Mouse (Mus musculus): ENCODE measurements around the gene Tubg1.
A peak's percentile ranks its signal among the peaks of the same experiment; 100 is the strongest.
"Not testable (repeated sequence)": the region's sequence is repeated elsewhere in the genome, so short reads cannot be mapped to it uniquely, and the experiment has no call there.

The Tubg1 gene

DNA sequence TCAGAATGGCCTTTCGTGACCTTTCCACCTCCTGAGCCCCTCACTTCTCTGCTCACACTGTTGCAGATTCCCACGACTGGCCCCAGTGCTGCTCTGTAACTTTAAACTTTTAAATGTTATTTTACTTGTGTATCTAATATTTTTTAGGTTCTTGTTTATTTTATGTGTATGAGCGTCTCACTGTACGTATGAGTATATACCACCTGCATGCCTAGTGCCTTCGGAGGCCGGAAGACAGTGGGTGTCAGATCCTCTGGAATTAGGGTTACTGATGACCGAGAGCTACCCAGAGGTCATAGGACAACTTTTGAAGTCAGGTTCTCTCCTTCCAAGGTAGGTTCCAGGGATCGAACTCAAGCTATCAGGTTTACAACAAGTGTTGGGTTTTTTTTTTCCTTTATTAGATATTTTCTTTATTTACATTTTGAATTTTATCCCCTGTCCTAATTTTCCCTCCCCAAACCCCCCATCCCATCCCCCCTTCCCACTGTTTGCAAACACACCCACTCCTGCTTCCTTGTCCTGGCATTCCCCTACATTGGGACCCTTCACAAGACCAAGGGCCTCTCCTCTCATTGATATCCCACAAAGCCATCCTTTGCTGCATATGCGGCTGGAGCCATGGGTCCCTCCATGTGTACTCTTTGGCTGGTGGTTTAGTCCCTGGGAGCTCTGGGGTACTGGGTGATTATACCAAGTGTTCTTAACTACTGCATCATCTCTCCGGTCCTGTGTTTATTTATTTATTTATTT lies 22.7 kb downstream of the Tubg1 start:
- no peak for DNase-seq

DNA sequence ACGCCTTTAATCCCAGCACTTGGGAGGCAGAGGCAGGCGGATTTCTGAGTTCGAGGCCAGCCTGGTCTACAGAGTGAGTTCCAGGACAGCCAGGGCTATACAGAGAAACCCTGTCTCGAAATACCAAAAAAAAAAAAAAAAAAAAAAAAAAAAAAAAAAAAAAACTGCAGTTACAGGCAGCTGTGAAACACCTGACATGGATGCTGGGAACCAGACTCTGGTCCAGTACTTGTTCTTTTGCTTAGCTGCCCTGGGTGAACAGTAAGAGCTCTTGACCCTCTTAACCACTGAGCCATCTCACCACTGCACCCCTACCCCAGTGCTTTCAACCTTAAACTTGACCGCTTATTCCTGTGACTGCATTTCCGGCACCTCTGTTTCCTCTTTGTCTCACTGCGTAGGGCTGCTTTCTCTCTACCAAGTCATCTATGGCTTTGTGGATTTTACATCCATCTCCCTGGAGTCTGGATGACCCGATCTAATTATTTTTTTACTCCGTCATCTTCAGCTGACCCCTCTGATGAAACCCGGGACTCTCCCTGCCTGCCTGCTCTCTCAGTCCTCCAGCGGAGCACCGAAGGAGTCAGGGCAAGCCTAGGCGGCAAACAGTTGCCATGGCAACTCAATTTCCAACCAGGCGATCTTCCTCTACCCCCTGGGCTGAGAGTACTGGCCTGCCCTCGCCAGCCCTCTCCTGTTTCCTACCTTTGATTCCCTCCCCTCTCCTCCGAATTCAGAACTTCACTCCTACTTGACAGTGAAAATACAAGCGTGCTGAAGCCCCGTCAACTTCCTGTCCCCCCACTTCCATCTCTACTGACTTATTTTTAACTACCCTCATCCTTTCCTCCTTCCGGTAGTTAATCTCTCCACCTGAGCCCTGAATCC lies 23.8 kb downstream of the Tubg1 start:
- DNase-seq, result peak; percentile 60

DNA sequence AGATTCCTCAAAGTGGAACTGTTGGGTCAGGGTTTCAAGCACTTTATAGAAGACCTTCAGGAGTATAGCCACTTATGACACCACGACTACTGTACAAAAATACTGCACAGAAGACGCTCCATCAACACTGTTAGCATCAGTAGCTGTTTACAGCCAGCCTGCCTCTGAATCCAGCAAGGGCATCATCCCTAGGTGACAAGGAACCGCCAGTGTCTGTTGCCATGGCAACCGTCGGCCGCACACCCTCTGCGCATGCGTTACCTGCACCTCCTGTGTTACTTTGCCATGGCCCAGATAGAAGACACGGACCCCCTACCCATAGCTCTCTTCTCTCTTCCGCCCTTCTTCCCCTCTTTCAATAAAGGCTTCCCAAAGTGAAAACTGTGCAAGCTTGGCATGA lies 26.6 kb downstream of the Tubg1 start:
- DNase-seq, result no peak

DNA sequence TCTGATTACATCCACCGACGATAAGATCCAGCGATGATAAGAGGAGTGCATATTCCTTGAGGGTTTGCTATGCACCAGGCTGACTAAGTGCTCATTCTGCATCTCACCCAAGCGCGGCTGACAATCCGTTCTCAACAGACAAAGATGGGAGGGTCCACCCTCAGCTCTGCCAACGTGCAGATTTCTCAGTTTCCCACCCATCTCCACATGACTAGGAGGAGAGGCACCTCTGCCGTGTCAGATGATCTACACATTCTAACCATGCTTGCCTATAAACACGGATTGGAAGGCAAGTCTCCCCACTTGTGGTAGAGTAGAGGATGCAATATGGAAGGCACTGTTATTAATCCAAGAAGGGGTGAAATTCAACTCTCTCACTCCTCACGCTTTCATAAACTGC lies 29.0 kb downstream of the Tubg1 start:
- DNase-seq, result no peak

DNA sequence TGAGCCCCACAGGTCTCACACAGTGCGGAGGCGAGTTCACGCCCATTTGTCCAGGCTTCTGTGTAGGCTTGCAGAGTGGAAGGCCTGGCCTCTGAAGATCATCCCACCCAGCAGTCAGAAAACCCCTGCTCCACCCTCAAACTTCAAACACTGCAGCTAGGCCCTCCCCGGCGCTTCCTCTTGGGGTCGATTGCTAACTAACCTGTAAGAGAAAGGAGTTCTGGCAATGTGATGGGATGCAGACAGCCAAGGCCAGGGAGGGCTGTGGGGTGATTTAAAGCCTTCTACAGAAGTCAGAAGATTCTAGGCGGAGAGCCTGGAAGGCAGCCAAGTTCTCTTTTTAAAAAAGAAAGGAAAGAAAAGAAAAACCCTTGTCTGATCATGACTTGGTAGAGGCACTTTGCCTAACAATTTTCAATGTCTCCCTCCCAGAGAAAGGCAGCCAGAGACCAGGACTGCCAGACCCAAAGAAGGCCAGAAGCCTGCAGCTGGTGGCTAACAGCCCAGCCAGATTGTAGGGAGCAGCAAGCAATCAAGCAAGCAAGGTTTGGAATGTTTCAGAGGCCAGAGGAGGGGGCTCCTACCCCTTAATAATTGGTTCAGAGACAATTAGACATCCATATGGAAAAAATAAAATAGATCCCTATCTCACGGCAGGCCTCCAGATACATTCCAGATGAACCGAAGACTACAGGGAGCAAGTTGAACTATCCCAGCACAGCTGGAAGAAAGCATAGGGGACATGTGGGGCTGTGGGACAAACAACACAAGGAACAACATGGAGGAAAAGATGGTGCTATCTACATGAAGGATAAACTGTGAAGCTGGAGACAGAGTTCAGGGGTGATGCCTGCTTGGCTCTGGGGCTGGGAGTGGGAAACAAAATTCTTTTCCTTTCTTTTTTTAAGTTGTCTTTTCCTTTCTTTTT lies 29.7 kb downstream of the Tubg1 start:
- DNase-seq, result peak; percentile 50

DNA sequence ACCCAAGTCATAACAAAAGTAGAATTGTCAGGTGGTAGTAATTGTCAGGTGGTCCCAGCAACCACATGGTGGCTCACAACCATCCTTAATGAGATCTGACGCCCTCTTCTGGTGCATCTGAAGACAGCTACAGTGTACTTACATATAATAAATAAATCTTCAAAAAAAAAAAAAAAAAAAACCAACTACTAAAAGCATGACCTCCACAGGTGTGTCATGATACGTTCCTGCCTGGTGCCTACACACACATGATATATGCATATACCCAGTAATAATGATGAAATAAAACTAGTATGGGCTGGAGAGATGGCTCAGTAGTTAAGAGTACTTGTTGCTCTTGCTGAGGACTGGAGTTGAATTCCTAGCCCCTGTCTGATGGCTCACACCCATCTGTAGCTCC lies 31.3 kb downstream of the Tubg1 start:
- no peak for DNase-seq

DNA sequence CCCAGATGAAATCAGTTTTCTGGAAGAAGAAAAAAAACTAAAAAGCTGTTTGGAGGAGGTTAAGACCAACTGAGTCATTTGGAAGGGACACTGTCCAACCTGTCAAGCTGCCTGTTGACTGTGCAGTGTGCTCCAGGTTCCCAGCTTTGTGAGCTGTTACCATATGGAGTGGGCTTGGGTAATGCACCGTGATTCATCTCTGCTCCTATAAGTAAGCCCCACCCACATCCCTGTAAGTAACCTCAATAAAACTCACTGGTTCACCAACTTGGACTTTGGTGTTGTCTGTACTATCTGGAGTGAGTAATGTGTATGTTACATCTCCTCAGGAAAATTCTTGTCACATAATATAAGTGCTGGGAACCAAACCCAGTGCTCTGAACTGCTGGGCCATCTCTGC lies 33.1 kb downstream of the Tubg1 start:
- no peak for DNase-seq

DNA sequence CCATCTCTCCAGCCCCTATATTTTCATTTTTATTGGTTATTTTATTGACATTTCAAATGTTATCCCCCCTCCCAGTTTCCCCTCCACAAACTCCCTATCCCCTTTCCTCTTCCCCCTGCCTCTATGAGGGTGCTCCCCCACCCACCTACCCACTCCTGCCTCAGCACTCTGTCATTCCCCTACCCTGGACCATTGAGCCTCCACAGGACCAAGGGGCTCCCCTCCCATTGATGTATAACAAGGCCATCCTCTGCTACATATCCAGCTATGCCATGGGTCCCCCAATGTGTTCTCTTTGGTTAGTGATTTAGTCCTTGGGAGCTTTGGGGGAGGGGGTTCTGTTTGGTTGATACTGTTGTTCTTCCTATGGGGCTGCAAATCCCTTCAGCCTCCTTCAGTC lies 34.9 kb downstream of the Tubg1 start:
- DNase-seq, result no peak

DNA sequence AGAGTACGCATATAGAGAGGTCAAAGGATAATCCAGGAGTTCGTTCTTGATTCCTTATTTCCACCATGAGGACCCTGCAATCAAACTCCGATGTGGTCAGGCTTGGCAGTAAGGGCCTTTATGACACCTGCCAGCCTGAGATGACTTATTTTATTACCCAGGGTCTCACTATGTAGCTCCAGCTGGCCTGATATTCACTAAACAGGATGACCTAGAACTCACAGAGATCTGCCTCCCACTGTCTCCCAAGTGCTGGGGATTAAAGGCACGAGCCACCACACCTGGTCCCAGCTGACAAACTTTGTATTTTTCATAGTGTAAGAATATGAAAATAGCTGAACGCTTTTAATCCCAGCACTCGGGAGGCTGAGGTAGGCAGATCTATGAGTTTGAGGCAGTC lies 35.4 kb downstream of the Tubg1 start:
- no peak for DNase-seq

DNA sequence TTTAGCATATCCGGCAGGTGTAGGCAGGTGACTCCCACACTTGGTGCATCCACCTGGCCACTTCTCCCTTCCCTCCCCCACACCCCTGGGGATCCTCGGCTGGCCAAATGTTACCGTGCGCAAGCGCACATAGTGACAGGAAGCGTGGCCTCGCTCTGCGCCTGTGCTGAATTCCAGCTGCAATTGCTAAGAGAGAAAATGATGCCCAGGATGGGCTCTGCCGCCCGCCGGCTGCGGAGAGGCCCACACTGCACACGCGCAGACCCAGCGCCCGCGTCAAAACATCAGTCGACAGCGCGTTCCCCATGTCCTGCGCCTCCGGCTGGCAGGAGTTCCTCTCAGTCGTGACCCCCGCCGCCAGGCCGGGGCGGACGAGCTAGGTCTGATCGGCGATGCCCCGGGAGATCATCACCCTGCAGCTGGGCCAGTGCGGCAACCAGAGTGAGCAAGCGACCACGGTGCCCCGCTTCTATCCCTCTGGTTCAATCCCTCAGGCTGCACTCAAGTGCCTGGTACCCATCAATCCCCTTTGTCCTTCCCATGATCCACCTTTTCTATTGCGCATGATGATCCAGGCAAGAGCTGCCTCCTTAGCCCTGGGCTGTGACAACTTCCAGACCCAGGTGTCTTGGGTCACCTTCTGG lies 36.1 kb downstream of the Tubg1 start, which contains the start of gene Tubg2:
TSS of gene Tubg2 (plus strand) at position 180 of the 644 bp plus-strand sequence.
- DNase-seq, result peak; percentile 76

DNA sequence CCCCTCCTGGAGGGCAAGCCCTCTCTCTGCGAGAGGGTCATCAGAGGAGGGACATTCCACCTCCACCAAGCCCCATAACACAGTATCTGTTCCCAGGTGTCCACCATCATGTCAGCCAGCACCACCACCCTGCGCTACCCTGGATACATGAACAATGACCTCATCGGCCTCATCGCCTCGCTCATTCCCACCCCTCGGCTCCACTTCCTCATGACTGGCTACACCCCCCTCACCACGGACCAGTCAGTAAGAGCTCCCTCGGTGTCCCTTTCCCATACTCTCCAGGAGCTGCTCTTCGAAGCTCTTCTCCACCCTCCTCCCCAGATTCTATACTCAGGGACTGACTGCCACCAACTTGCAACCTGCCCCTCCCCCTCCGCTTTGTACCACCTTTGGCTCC lies 40.4 kb downstream of the Tubg1 start:
- not testable (repeated sequence) for DNase-seq

DNA sequence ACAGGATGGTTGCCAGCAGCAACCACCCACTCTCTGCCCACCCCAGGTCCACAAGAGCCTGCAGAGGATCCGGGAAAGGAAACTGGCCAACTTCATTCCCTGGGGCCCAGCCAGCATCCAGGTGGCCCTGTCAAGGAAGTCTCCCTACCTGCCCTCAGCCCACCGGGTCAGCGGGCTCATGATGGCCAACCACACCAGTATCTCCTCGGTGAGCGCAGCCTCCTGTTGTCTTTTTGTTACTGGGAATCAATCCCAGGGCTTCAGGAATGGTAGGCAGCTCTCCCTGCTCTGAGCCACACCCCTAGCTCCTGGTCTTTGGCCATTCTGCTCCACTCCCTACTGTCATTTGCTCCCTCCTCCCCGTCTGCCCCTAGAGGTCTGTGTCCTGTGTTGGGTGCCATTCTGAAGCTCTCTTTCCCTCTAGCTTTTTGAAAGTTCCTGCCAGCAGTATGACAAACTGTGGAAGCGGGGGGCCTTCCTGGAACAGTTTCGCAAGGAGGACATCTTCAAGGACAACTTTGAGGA lies 41.3 kb downstream of the Tubg1 start:
- not testable (repeated sequence) for DNase-seq

DNA sequence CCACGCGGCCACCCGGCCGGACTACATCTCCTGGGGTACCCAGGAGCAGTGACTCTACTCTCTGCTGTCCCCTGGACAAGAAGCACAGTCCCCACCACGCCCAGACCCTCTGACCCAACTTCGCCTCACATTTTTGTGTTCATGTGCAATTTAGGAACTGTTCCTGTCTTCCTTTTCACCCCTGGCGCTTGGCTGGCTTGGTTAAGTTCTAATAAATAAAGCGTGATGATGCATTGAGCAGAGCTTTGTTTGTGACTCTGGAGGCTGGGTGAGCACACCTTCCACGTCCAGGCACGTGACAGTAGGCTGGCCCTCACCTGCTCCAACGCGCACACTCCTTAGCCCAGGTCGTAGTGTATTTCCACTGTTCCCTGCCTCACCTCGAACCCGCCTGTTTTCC lies 41.8 kb downstream of the Tubg1 start:
- no peak for DNase-seq

DNA sequence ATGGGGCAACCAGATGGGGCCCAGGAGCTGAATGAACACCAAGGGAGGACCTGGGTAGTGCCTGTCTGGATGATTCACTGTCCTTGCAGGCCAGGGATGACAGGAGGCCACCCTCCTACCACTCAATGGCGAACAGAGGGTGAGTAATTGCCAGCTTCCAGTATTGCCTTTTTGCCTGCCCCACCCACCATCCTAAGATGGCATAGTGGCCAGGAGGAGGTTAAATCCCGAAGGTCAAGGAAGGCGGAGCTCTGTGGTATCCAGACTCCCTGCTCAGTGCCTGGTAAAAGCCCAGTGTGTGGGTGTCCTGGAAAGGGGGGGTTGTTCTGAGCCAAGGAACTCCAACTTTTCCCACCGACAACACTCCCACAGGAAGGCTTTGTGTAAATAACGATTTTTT lies 42.6 kb downstream of the Tubg1 start:
- no peak for DNase-seq

DNA sequence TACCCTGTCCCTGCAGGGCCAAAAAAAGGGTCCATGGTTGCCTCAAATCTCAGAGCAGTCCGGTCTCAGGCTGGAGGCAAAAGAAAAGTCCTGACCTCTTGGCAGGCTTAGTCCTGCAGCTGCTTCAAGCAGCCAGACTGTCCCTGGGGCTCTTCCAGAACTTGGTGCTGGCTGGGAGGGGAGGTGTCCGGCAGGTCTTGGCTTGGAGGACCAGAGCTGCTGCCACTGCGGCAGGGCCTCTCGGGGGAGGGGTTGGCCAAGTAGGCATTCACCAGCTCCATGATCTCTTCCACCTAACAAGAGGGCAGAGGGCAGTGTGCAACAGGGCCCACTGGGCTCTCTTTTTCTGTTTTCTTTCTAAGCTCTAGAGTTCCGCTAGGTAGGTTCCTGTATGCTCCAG lies 43.0 kb downstream of the Tubg1 start:
- DNase-seq, result peak; percentile 69

DNA sequence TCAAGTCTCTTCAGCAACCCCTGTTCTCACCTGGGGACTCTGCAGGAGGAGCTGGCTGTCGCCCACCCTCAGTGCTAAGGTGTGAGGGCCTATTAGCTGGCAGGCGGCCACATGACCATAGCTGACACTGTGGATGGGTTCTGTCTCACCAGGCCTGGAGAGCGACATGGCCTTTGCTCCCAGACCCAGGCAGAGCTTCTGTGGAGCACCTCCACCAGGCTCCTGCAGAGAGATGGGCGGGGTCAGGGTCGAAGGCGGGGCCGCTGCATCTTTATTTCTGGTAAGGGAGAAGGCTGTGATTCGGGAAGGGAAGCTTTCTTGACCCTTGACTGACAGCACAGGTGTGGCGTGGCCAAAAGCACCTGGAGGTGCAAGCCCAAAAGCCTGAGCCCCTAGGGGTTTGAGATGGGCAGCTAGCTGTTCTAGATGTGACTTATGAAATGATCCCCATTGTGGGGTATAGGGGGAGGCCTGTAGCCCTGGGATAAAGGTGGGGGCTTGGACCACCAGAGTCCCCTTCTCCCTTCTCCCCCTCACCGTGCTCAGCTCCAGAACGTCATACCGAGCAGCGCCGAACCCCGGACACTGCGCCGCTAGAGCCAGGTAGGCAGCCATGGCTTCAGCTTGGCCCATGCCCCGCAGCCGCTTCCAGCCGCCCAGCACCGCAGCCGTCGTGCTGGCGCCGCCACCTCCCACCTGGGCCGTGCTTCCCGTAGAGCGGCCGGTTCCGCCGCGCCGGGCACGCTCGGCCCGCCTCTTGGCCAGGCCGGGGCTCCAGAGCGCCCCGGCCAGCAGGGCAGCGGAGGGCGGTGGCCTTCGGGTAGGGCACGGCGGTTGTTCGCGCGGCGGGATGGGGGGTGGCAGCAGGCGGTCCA lies 44.0 kb downstream of the Tubg1 start:
- DNase-seq, result peak; percentile 66

DNA sequence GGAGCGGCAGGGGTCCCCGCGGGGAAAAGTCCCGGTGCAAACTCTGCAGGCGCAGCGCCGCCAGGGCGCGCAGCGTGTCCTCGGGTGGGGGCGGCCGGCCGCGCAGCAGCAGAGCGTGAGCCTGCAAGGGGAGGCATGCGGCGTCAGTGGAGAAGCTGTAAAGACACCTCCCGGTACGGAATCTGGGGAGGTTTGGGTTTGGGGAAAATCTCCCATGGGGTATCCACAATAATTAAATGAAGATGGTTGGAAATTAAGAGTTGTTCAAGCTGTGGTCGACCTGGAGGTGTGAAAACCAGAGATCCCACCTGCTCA lies 44.6 kb downstream of the Tubg1 start:
- DNase-seq, result no peak

DNA sequence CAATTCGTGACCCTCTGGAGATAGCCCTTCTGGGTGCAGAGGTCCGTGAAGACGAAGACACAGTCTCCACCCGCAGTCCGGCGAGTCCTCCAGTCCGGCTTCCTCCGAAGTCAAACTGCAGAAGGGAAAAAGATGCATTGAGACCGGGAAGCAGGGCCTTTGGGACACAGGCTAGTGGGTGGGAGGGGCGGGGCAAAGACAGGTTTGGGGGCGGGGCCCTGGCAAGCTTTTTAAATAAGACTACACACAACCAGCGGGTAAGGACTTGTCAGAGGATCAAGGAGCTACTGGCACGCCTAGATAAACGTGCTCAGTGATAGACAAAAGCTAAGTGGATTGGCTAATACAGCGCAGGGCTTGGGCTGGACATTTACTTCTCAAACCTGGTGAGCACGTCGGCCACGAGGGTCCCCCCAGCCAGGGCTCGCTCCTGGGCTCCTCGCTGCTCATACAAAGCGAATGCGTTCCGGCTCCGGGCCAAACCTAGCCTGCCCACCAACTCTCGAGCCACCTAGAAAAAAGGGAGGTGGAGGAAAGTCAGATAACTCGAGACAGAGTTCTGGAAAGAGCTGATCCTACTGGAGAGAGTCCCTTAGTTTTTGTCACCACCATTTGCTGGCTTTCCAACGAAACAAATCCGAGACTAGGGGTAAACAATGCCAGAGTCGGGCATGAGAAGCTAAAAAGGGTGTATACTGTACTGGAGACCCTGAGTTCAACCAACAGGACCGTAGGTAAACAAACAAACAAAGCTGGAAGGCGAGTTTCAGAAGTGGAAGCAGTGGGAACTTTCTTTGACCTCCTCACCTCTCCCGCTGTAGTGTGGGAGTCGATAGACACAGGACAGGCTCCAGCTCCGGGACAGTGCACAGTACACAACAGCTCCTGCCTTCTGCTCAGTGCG lies 45.2 kb downstream of the Tubg1 start:
- DNase-seq, result no peak

DNA sequence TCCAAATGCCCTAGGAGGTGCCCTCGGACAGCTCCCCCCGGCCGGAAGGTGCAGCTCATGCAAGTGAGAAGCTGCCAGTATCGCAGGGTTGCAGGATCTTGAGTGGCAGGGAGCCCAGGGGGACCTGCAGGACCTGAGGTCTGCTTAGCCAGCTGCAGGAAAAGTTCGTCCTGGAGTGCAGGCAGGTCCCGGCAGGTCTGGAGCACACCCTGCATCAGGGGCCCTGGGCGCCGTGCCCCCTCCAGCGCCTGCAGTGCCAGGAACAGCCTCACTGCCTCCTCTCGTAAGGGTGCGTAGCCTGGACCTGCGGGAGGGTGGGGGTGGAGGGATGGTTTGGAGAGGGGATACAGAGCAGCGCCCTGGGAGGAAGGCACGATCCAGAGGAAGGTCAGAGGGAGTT lies 46.6 kb downstream of the Tubg1 start:
- DNase-seq, result no peak

Measured in kidney, postnatal 14 days (tissue).